Mouse (Mus musculus): Measurements from ENCODE around the gene Cma1. TPM values are rescaled to one million over a fixed set of nuclear protein-coding genes. Genes with fewer than 3 reads are reported as not detected.
A peak's percentile ranks its signal among the peaks of the same experiment; 100 is the strongest.

Gene Cma1
- polyA plus RNA-seq, 1 experiment from 2014 or later = not detected

GRCm38 (mm10) chr14:55918240-55919082 lies 26.0 kb downstream of the Cma1 start:
- Histone ChIP-seq H3K9me3 (no peaks in the 10 kb centered on the region; the same call in 1 of the 2 replicates), H3K4me3 (no peak overlapping the region), H3K36me3 (replicated peaks) (no peaks in the 10 kb centered on the region), H3K27ac (peak overlapping the region; percentile 45; the same call in 1 of the 2 replicates), H3K27me3 (ENCODE audit: poor library complexity, severe bottlenecking) (no peaks in the 10 kb centered on the region), H3K4me1 (peaks cover 17% of the 10 kb centered on the region)
- peak; percentile 77 for DNase-seq (ENCODE audit: extremely low spot score, low spot score)
- 40% methylated on average over 14 of the region's 14 CpGs for WGBS

- Histone ChIP-seq H3K27ac (no peak overlapping the region), H3K36me3 (replicated peaks) (no peaks in the 10 kb centered on the region), H3K4me3 (no peak overlapping the region), H3K27me3 (ENCODE audit: poor library complexity, severe bottlenecking) (no peaks in the 10 kb centered on the region), H3K4me1 (0 out of 2 replicates have a peak, but pooled peaks cover 5% of the 10 kb centered on the region), H3K9me3 (no peaks in the 10 kb centered on the region; the same call in 1 of the 2 replicates)
- WGBS = 67% methylated on average over 4 of the region's 4 CpGs
- DNase-seq (ENCODE audit: extremely low spot score, low spot score) = no peak
Observed at GRCm38 (mm10) chr14:55913406-55913805, 31.1 kb downstream of the Cma1 start.

- no peaks in the 10 kb centered on the region for H3K9me3 ChIP-seq
- H3K4me1 ChIP-seq = peaks cover 8% of the 10 kb centered on the region
- DNase-seq (ENCODE audit: extremely low spot score, low spot score) = no peak
- 44% methylated on average over 1 of the region's 1 CpGs for WGBS
- H3K27ac ChIP-seq = no peak overlapping the region
- no peaks in the 10 kb centered on the region for H3K36me3 ChIP-seq (replicated peaks)
- H3K27me3 ChIP-seq (ENCODE audit: poor library complexity, severe bottlenecking) = no peaks in the 10 kb centered on the region
- no peak overlapping the region for H3K4me3 ChIP-seq
Observed at GRCm38 (mm10) chr14:55905518-55905917, 39.0 kb downstream of the Cma1 start.

GRCm38 (mm10) chr14:55900414-55900755 lies 44.1 kb downstream of the Cma1 start:
- H3K27me3 ChIP-seq (ENCODE audit: poor library complexity, severe bottlenecking) = no peaks in the 10 kb centered on the region
- H3K4me1 ChIP-seq = peaks cover 26% of the 10 kb centered on the region
- H3K36me3 ChIP-seq (replicated peaks) = peaks cover 29% of the 10 kb centered on the region
- 9% methylated on average over 12 of the region's 12 CpGs for WGBS
- DNase-seq (ENCODE audit: extremely low spot score, low spot score) = no peak
- peak overlapping the region; percentile 86 for H3K27ac ChIP-seq
- no peaks in the 10 kb centered on the region for H3K9me3 ChIP-seq
- peak overlapping the region; percentile 62 for H3K4me3 ChIP-seq

DNA sequence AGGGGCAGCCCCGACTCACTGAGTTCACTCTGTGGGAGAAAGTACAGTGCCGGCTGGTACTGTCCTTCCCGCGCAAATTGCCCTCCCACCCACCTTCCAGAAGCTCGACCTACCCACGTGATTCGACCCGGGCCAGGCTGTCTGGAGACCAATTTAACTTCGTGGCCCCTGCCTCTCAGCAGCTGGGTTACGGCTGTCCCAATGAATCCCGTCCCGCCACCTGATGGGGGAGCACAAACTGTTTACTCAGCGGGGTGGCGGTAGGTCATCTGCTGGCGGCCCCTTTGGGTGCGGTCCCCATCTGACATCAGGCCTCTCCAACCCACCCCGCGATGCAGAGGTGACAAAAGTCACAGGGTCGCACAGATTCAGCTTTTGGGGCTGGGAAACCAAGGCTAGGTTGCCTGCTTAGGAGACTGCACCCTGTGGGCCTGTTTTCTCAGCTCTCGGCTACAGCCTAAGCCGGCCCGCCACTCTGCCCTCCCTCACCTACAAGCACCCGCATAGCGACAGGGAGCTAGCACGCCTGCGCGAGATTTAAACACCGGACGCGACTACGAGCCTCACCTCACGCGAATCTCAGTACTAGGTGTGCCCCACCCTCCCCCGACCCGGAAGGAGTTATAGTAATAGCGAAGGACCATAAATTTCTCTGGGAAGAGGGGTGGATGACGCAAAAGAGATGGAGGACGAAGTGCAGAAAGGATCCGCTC lies 44.6 kb downstream of the Cma1 start, which contains the start of gene Sdr39u1:
Gene Sdr39u1 (minus strand): TSS at position 593 of the 713 bp plus-strand sequence.
- H3K36me3 ChIP-seq (replicated peaks) = peaks cover 35% of the 10 kb centered on the region
- peaks cover 26% of the 10 kb centered on the region for H3K4me1 ChIP-seq
- H3K27me3 ChIP-seq (ENCODE audit: poor library complexity, severe bottlenecking) = no peaks in the 10 kb centered on the region
- no peaks in the 10 kb centered on the region for H3K9me3 ChIP-seq
- peak within 1 kb of the TSS; percentile 62 for H3K4me3 ChIP-seq
- WGBS = 3% methylated on average over 39 of the region's 39 CpGs
- peak; percentile 83 for DNase-seq (ENCODE audit: extremely low spot score, low spot score)
- peak within 1 kb of the TSS; percentile 86 for H3K27ac ChIP-seq

DNA sequence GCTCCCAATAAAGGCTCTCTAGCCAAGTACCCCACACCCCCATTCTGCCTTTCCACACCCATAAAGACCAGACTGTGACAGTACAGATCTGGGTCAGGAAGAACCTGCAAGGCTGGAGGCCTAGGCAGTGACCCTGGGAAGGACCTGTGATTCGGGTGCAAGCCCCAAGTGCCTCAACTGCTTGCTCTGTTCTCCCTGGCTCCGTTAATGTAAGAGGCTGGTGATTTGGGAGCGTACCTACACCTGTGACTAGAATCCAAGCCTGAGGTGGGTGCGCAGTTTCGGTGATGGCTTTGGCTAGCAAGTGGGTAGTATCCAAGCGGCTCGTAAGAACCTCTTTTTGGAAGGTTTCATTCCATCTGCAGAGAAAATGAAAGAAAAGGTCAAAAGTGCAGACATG lies 45.5 kb downstream of the Cma1 start:
- Histone ChIP-seq H3K27ac (no peak overlapping the region), H3K9me3 (no peaks in the 10 kb centered on the region), H3K4me3 (peak overlapping the region; percentile 62; the same call in 1 of the 2 replicates), H3K4me1 (peaks cover 26% of the 10 kb centered on the region), H3K36me3 (replicated peaks) (peaks cover 44% of the 10 kb centered on the region), H3K27me3 (ENCODE audit: poor library complexity, severe bottlenecking) (no peaks in the 10 kb centered on the region)
- 89% methylated on average over 7 of the region's 7 CpGs for WGBS
- no peak for DNase-seq (ENCODE audit: extremely low spot score, low spot score)

DNA sequence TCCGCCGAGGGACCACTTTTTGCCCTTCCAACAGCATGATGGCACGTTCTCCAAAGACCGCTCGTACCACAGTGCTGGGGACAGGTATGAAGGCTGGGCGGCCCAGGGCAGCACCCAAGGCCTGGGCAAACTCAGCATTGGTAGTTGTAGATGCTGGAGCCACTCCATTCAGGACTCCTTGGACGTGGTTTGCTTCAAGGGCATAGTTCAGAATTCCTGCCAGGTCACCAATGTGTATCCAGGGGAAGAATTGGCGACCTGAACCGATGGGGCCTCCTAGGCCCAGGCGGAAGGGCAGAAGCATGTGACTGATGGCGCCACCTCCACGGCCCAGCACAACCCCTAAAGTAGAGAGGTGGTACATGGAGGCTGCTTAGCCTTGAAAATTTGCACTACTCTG lies 46.8 kb downstream of the Cma1 start:
- no peaks in the 10 kb centered on the region for H3K27me3 ChIP-seq (ENCODE audit: poor library complexity, severe bottlenecking)
- WGBS = 94% methylated on average over 12 of the region's 12 CpGs
- peaks cover 56% of the 10 kb centered on the region for H3K36me3 ChIP-seq (replicated peaks)
- no peak overlapping the region for H3K27ac ChIP-seq
- DNase-seq (ENCODE audit: extremely low spot score, low spot score) = no peak
- no peaks in the 10 kb centered on the region for H3K9me3 ChIP-seq
- H3K4me1 ChIP-seq = peaks cover 26% of the 10 kb centered on the region
- H3K4me3 ChIP-seq = no peak overlapping the region

Other genes with a start within 250 kb of the Cma1 start
- gene Tgm1, start 230.7 kb downstream of the Cma1 start, polyA plus RNA-seq (2016; fragmentation: Nextera tagmentation; extraction: Ambion mirVana) = 0.26 and 0.44 TPM in 2 replicates
- gene Rabggta, start 222.4 kb downstream of the Cma1 start, polyA plus RNA-seq (2016; fragmentation: Nextera tagmentation; extraction: Ambion mirVana) = 30.2 and 31.5 TPM in 2 replicates
- gene Dhrs1, start 199.0 kb downstream of the Cma1 start, polyA plus RNA-seq (2016; fragmentation: Nextera tagmentation; extraction: Ambion mirVana) = 59.1 and 62.5 TPM in 2 replicates
- 63.0 and 68.4 TPM in 2 replicates for gene Nop9, start 199.0 kb downstream of the Cma1 start, polyA plus RNA-seq (2016; fragmentation: Nextera tagmentation; extraction: Ambion mirVana)
- gene Cideb, start 186.2 kb downstream of the Cma1 start, polyA plus RNA-seq (2016; fragmentation: Nextera tagmentation; extraction: Ambion mirVana) = 0.33 TPM in 1 of 2 replicates, not detected in the other
- 0.19 and 0.28 TPM in 2 replicates for gene Ltb4r2, start 183.2 kb downstream of the Cma1 start, polyA plus RNA-seq (2016; fragmentation: Nextera tagmentation; extraction: Ambion mirVana)
- gene Ltb4r1, start 178.7 kb downstream of the Cma1 start, polyA plus RNA-seq (2016; fragmentation: Nextera tagmentation; extraction: Ambion mirVana) = 0.26 TPM in 2 replicates
- gene Adcy4, start 160.6 kb downstream of the Cma1 start, polyA plus RNA-seq (2016; fragmentation: Nextera tagmentation; extraction: Ambion mirVana) = 4.6 and 5.4 TPM in 2 replicates
- gene Ripk3, start 155.8 kb downstream of the Cma1 start, polyA plus RNA-seq (2016; fragmentation: Nextera tagmentation; extraction: Ambion mirVana) = 8.0 and 10.2 TPM in 2 replicates
- 37.9 and 39.1 TPM in 2 replicates for gene Nfatc4, start 121.5 kb downstream of the Cma1 start, polyA plus RNA-seq (2016; fragmentation: Nextera tagmentation; extraction: Ambion mirVana)
- 24.5 and 25.8 TPM in 2 replicates for gene Nynrin, start 90.7 kb downstream of the Cma1 start, polyA plus RNA-seq (2016; fragmentation: Nextera tagmentation; extraction: Ambion mirVana)
- gene Cbln3, start 60.3 kb downstream of the Cma1 start, polyA plus RNA-seq (2016; fragmentation: Nextera tagmentation; extraction: Ambion mirVana) = 0.10 and 0.12 TPM in 2 replicates
- 22.7 and 25.3 TPM in 2 replicates for gene Khnyn, start 59.7 kb downstream of the Cma1 start, polyA plus RNA-seq (2016; fragmentation: Nextera tagmentation; extraction: Ambion mirVana)
- 41.9 and 48.9 TPM in 2 replicates for gene Sdr39u1, start 44.4 kb downstream of the Cma1 start, polyA plus RNA-seq (2016; fragmentation: Nextera tagmentation; extraction: Ambion mirVana)
- gene Cma2, start 6.3 kb upstream of the Cma1 start, polyA plus RNA-seq (2016; fragmentation: Nextera tagmentation; extraction: Ambion mirVana) = not detected in 2 replicates
- gene Mcpt1, start 73.3 kb upstream of the Cma1 start, polyA plus RNA-seq (2016; fragmentation: Nextera tagmentation; extraction: Ambion mirVana) = not detected in 2 replicates
- not detected in 2 replicates for gene Mcpt9, start 85.8 kb upstream of the Cma1 start, polyA plus RNA-seq (2016; fragmentation: Nextera tagmentation; extraction: Ambion mirVana)
- gene Mcpt2, start 97.4 kb upstream of the Cma1 start, polyA plus RNA-seq (2016; fragmentation: Nextera tagmentation; extraction: Ambion mirVana) = not detected in 2 replicates
- not detected in 2 replicates for gene Mcpt4, start 117.6 kb upstream of the Cma1 start, polyA plus RNA-seq (2016; fragmentation: Nextera tagmentation; extraction: Ambion mirVana)
- not detected in 2 replicates for gene Mcpt8, start 140.6 kb upstream of the Cma1 start, polyA plus RNA-seq (2016; fragmentation: Nextera tagmentation; extraction: Ambion mirVana)
- 0.29 TPM in 1 of 2 replicates, not detected in the other for gene Ctsg, start 157.9 kb upstream of the Cma1 start, polyA plus RNA-seq (2016; fragmentation: Nextera tagmentation; extraction: Ambion mirVana)
- not detected in 2 replicates for gene Gzme, start 175.9 kb upstream of the Cma1 start, polyA plus RNA-seq (2016; fragmentation: Nextera tagmentation; extraction: Ambion mirVana)
- gene Gzmd, start 187.9 kb upstream of the Cma1 start, polyA plus RNA-seq (2016; fragmentation: Nextera tagmentation; extraction: Ambion mirVana) = not detected in 2 replicates
- not detected in 2 replicates for gene Gzmg, start 214.9 kb upstream of the Cma1 start, polyA plus RNA-seq (2016; fragmentation: Nextera tagmentation; extraction: Ambion mirVana)
- gene Gzmn, start 229.9 kb upstream of the Cma1 start, polyA plus RNA-seq (2016; fragmentation: Nextera tagmentation; extraction: Ambion mirVana) = not detected in 2 replicates

All from forebrain, embryonic 10.5 days (tissue).